Mouse (Mus musculus) left cerebral cortex, adult 6 months (tissue): ENCODE measurements around the gene Sva. TPM values are rescaled to one million over a fixed set of nuclear protein-coding genes. Genes with fewer than 3 reads are reported as not detected.

ENCODE experiments used
- long read RNA-seq, 2 experiments: library from polyadenylated mRNA; unstranded; transcript quantifications; one replicate each; pipeline ENCODE4 v2.0.0; 2019 to 2020
- polyA plus RNA-seq: library from polyadenylated mRNA; unstranded; fragments of <200 nt; fragmentation: Nextera tagmentation; gene quantifications from 2 replicates; pipeline ENCODE4 v1.2.3, GENCODE M21; 2021

Sva gene
- not detected in 2 replicates for polyA plus RNA-seq
- long read RNA-seq, experiment 1: 0 reads
- long read RNA-seq, experiment 2: 0 reads

GRCm38 (mm10) chr6:42038094-42038493 lies at the start of gene Sva:
Gene Sva (plus strand): TSS chr6:42038394.

Other genes starting within 250 kb of the Sva start
- not detected in 2 replicates for gene Pip, start 190.9 kb upstream of the Sva start, polyA plus RNA-seq
- gene Sval2, start 185.4 kb upstream of the Sva start, polyA plus RNA-seq: not detected in 2 replicates
- gene Sval1, start 86.8 kb upstream of the Sva start, polyA plus RNA-seq: not detected in 2 replicates
- not detected in 2 replicates for gene Sval3, start 70.3 kb upstream of the Sva start, polyA plus RNA-seq
- gene Tas2r139, start 102.5 kb downstream of the Sva start, polyA plus RNA-seq: not detected in 2 replicates
- gene Tas2r144, start 176.9 kb downstream of the Sva start, polyA plus RNA-seq: not detected in 2 replicates
- gene Gstk1, start 207.5 kb downstream of the Sva start, polyA plus RNA-seq: 39.6 and 39.7 TPM in 2 replicates
- gene Tmem139, start 223.6 kb downstream of the Sva start, polyA plus RNA-seq: not detected in 2 replicates
- 3.1 and 4.3 TPM in 2 replicates for gene Casp2, start 226.6 kb downstream of the Sva start, polyA plus RNA-seq
- gene Clcn1, start 248.3 kb downstream of the Sva start, polyA plus RNA-seq: 0.16 and 0.19 TPM in 2 replicates